Mouse (Mus musculus): Measurements from ENCODE around the gene Fxr2. TPM values are rescaled to one million over a fixed set of nuclear protein-coding genes. Genes with fewer than 3 reads are reported as not detected.
"Not testable (repeated sequence)": the region's sequence is repeated elsewhere in the genome, so short reads cannot be mapped to it uniquely, and the experiment has no call there.

Gene Fxr2
- polyA plus RNA-seq, 1 experiment, result 9.7 TPM

DNA sequence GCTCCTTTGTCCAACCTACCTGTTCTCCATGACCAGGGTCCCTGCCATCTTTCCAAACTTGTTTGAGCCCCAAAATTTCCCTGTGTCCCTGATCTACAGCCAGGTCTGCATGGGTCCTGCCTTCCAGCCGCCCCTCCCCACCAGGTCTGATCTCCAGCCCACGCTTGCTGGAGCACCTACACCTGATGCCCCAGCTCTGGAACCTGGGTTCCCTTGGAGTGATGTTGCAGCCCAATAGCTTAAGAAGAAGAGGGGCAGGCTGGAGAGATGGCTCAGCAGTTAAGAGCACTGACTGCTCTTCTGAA lies 26.3 kb upstream of the Fxr2 start:
- TF ChIP-seq GATA1 (IDR thresholded peaks at IDR 0.05; ENCODE audit: low read length) (no peak), TAL1 (IDR thresholded peaks at IDR 0.05; ENCODE audit: low read length) (no peak)
- H3K27me3 ChIP-seq (ENCODE audit: control insufficient read depth), result no peaks in the 10 kb centered on the region
- H3K4me3 ChIP-seq (replicated peaks), result peak overlapping the region; percentile 88
- no peaks in the 10 kb centered on the region for H3K9me3 ChIP-seq (ENCODE audit: control insufficient read depth, low read length)
- peaks cover 27% of the 10 kb centered on the region for H3K36me3 ChIP-seq (ENCODE audit: control insufficient read depth)
- peaks cover 94% of the 10 kb centered on the region for H3K4me1 ChIP-seq (ENCODE audit: control insufficient read depth)

GRCm38 (mm10) chr11:69606832-69607231 lies 26.0 kb upstream of the Fxr2 start:
- H3K36me3 ChIP-seq (ENCODE audit: control insufficient read depth), result peaks cover 23% of the 10 kb centered on the region
- no peak for TF ChIP-seq TAL1 (IDR thresholded peaks at IDR 0.05; ENCODE audit: low read length)
- TF ChIP-seq GATA1 (IDR thresholded peaks at IDR 0.05; ENCODE audit: low read length), result no peak
- no peak overlapping the region for H3K4me3 ChIP-seq (replicated peaks)
- H3K4me1 ChIP-seq (ENCODE audit: control insufficient read depth), result peaks cover 90% of the 10 kb centered on the region
- no peaks in the 10 kb centered on the region for H3K9me3 ChIP-seq (ENCODE audit: control insufficient read depth, low read length)
- H3K27me3 ChIP-seq (ENCODE audit: control insufficient read depth), result no peaks in the 10 kb centered on the region

DNA sequence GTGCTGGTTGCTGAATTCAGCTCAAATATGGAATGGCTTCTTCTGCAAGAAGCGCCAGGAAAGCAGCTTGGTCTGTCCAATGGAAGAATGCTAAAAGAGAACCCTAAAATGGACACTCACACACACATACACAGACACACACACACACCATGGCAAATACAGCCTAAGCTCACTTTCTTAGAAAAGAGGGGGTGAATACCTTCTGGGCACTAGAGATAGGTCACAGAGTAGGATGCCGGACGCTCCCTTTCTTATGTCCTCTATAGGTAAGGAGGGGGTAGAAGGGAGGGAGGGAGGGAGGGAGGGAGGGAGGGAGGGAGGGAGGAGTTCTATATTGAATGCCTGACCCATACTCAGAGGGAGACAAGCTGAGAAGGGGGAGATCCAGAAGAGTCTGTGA lies 24.3 kb upstream of the Fxr2 start:
- H3K36me3 ChIP-seq (ENCODE audit: control insufficient read depth), result peaks cover 6% of the 10 kb centered on the region
- H3K4me1 ChIP-seq (ENCODE audit: control insufficient read depth), result peaks cover 86% of the 10 kb centered on the region
- no peaks in the 10 kb centered on the region for H3K9me3 ChIP-seq (ENCODE audit: control insufficient read depth, low read length)
- TF ChIP-seq TAL1 (IDR thresholded peaks at IDR 0.05; ENCODE audit: low read length) (no peak), GATA1 (IDR thresholded peaks at IDR 0.05; ENCODE audit: low read length) (no peak)
- H3K4me3 ChIP-seq (replicated peaks), result no peak overlapping the region
- H3K27me3 ChIP-seq (ENCODE audit: control insufficient read depth), result no peaks in the 10 kb centered on the region

DNA sequence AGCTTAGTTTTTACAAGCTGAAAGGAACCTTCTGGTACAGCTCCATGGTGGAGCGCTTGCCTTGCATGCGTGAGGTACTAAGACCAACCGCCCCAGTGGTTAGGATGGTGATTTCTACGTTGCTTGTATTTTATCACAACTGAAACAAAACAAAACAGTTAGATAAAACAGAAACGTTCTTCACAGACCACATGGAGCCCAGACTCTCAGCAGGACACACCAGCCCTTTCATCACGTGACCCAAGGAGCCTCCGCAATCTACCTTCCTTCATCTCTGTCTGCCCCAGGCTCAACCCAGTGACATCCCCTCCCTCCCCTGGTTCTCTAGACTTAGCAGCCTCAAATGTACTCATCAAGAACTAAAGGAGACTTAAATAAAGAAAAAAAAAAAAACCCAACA lies 23.4 kb upstream of the Fxr2 start:
- no peaks in the 10 kb centered on the region for H3K9me3 ChIP-seq (ENCODE audit: control insufficient read depth, low read length)
- H3K36me3 ChIP-seq (ENCODE audit: control insufficient read depth), result no peaks in the 10 kb centered on the region
- TF ChIP-seq TAL1 (IDR thresholded peaks at IDR 0.05; ENCODE audit: low read length) (no peak), GATA1 (IDR thresholded peaks at IDR 0.05; ENCODE audit: low read length) (peak; percentile 48; the same call in 1 of the 2 replicates)
- H3K4me1 ChIP-seq (ENCODE audit: control insufficient read depth), result peaks cover 85% of the 10 kb centered on the region
- no peaks in the 10 kb centered on the region for H3K27me3 ChIP-seq (ENCODE audit: control insufficient read depth)
- peak overlapping the region; percentile 15 for H3K4me3 ChIP-seq (replicated peaks)

DNA sequence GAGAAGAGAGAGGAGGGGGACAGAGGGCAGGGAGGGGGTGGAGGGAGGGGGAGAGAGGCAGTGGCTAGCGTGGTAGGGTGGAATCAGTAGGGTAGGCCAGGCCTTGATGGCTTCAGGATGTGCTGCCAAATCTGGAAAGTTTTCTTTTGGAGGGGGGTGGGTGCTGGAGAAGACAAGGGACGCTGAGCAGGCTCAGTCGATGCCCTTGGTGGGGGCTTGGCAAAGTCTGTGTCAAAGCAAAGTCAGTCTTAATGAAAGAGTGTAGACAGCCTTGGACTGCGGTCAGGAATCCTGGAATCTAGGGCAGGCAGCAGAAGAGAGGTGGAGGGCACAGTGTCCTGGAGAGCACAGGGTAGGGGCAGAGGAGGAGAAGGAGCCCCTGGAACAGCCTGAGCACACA lies 21.9 kb upstream of the Fxr2 start:
- H3K27me3 ChIP-seq (ENCODE audit: control insufficient read depth), result no peaks in the 10 kb centered on the region
- no peaks in the 10 kb centered on the region for H3K9me3 ChIP-seq (ENCODE audit: control insufficient read depth, low read length)
- H3K4me3 ChIP-seq (replicated peaks), result no peak overlapping the region

GRCm38 (mm10) chr11:69613553-69614256 lies 19.1 kb upstream of the Fxr2 start:
- Histone ChIP-seq H3K9me3 (ENCODE audit: control insufficient read depth, low read length) (no peaks in the 10 kb centered on the region), H3K4me3 (replicated peaks) (peak overlapping the region; percentile 65), H3K4me1 (ENCODE audit: control insufficient read depth) (peaks cover 63% of the 10 kb centered on the region), H3K27me3 (ENCODE audit: control insufficient read depth) (peaks cover 6% of the 10 kb centered on the region), H3K36me3 (ENCODE audit: control insufficient read depth) (no peaks in the 10 kb centered on the region)
- TF ChIP-seq TAL1 (IDR thresholded peaks at IDR 0.05; ENCODE audit: low read length), result no peak
- no peak for TF ChIP-seq GATA1 (IDR thresholded peaks at IDR 0.05; ENCODE audit: low read length)

More for the DNA sequence above, 21.9 kb upstream of the Fxr2 start:
- peaks cover 73% of the 10 kb centered on the region for H3K4me1 ChIP-seq (ENCODE audit: control insufficient read depth)
- TF ChIP-seq GATA1 (IDR thresholded peaks at IDR 0.05; ENCODE audit: low read length), result no peak
- no peak for TF ChIP-seq TAL1 (IDR thresholded peaks at IDR 0.05; ENCODE audit: low read length)
- no peaks in the 10 kb centered on the region for H3K36me3 ChIP-seq (ENCODE audit: control insufficient read depth)

- Histone ChIP-seq H3K4me1 (ENCODE audit: control insufficient read depth) (peaks cover 58% of the 10 kb centered on the region), H3K4me3 (replicated peaks) (peak overlapping the region; percentile 43)
- not testable (repeated sequence) for H3K9me3 ChIP-seq (ENCODE audit: control insufficient read depth, low read length); H3K36me3 ChIP-seq (ENCODE audit: control insufficient read depth); H3K27me3 ChIP-seq (ENCODE audit: control insufficient read depth)
Observed at GRCm38 (mm10) chr11:69614257-69614588, 18.6 kb upstream of the Fxr2 start.

DNA sequence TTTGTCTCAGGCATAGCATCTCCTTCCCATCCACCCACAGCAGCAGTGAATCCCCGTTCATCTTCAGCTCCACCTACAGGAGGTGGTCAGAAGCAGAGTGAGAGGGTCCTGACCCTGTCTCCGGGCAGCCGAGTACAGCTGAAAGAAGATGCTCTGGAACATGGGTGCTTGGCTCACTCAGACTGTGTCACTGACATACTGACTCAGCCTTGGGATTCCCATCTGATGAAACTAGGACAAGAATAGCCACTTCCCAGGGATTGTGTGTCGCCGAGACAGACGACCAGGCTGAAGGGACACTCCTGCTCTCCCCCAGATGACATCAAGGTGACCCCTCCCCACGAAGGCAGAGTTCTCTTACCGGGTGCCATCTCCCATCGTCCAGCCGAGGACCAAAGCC lies 16.0 kb upstream of the Fxr2 start:
- TF ChIP-seq TAL1 (IDR thresholded peaks at IDR 0.05; ENCODE audit: low read length) (no peak), GATA1 (IDR thresholded peaks at IDR 0.05; ENCODE audit: low read length) (no peak)

DNA sequence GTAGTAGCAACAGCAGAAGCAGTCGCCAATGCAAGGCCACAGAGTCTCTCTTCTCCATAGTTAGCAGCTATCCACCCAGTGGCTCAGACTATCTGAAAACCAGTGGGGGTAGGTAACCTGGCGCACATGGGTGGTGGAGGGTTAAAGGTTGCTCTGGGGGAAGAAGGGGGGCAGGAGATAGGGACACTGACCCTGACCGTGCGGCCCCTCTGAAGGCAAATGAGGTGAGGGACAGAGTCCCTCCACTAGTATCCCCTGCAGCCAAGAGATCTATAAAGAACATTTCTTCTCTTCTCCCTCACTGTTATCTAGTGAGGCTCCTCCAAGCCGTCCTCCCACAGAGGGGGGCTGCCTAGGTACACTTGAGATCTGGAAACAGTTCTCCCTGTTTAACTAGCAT lies 15.0 kb upstream of the Fxr2 start, which contains the start of gene Shbg:
Gene Shbg, minus strand, starts transcription at position 101 of the 400 bp plus-strand sequence.
- peaks cover 62% of the 10 kb centered on the region for H3K4me1 ChIP-seq (ENCODE audit: control insufficient read depth)
- no peaks in the 10 kb centered on the region for H3K9me3 ChIP-seq (ENCODE audit: control insufficient read depth, low read length)
- H3K4me3 ChIP-seq (replicated peaks), result no peak within 1 kb of the TSS
- H3K36me3 ChIP-seq (ENCODE audit: control insufficient read depth), result no peaks in the 10 kb centered on the region
- peaks cover 6% of the 10 kb centered on the region for H3K27me3 ChIP-seq (ENCODE audit: control insufficient read depth)
- no peak for TF ChIP-seq GATA1 (IDR thresholded peaks at IDR 0.05; ENCODE audit: low read length)
- no peak for TF ChIP-seq TAL1 (IDR thresholded peaks at IDR 0.05; ENCODE audit: low read length)

More for the DNA sequence above, 16.0 kb upstream of the Fxr2 start:
- H3K27me3 ChIP-seq (ENCODE audit: control insufficient read depth), result peaks cover 6% of the 10 kb centered on the region
- H3K4me1 ChIP-seq (ENCODE audit: control insufficient read depth), result peaks cover 58% of the 10 kb centered on the region
- no peaks in the 10 kb centered on the region for H3K36me3 ChIP-seq (ENCODE audit: control insufficient read depth)
- no peak overlapping the region for H3K4me3 ChIP-seq (replicated peaks)
- H3K9me3 ChIP-seq (ENCODE audit: control insufficient read depth, low read length), result no peaks in the 10 kb centered on the region
